Mouse (Mus musculus): ENCODE measurements around the gene Cmtr1. TPM values are rescaled to one million over a fixed set of nuclear protein-coding genes. Genes with fewer than 3 reads are reported as not detected.
"Not testable (repeated sequence)": the region's sequence is repeated elsewhere in the genome, so short reads cannot be mapped to it uniquely, and the experiment has no call there.

Gene Cmtr1
- polyA plus RNA-seq (2015; fragmentation: Nextera tagmentation; extraction: Ambion mirVana) = 132 and 146 TPM in 2 replicates

- under 1% methylated on average over 35 of the region's 41 CpGs for WGBS
- H3K4me3 ChIP-seq (replicated peaks; ENCODE audit: low read length) = peak within 1 kb of the TSS; percentile 95
- H3K4me2 ChIP-seq (ENCODE audit: low read length) = peak within 1 kb of the TSS; percentile 85
- H3K9ac ChIP-seq (replicated peaks; ENCODE audit: low read depth, low read length) = peak within 1 kb of the TSS; percentile 98
- peaks cover 14% of the 10 kb centered on the region for H3K4me1 ChIP-seq (replicated peaks; ENCODE audit: control insufficient read depth, insufficient read depth, low read length)
- H3K36me3 ChIP-seq (ENCODE audit: control insufficient read depth, insufficient read depth) = no peaks in the 10 kb centered on the region
- no peaks in the 10 kb centered on the region for H3K9me3 ChIP-seq (ENCODE audit: control insufficient read depth, low read length)
- peak within 1 kb of the TSS; percentile 87 for H3K27ac ChIP-seq (ENCODE audit: low read length)
- H3K27me3 ChIP-seq (replicated peaks; ENCODE audit: control insufficient read depth, insufficient read depth, low read length) = no peaks in the 10 kb centered on the region
- ATAC-seq = peak; percentile 96
Measured at GRCm38 (mm10) chr17:29660076-29660761, at the start of gene Cmtr1. Gene Cmtr1, plus strand, starts transcription at chr17:29660595.

- H3K9ac ChIP-seq (replicated peaks; ENCODE audit: low read depth, low read length); H3K27ac ChIP-seq (ENCODE audit: low read length); ATAC-seq; H3K4me3 ChIP-seq (replicated peaks; ENCODE audit: low read length); H3K27me3 ChIP-seq (replicated peaks; ENCODE audit: control insufficient read depth, insufficient read depth, low read length); H3K36me3 ChIP-seq (ENCODE audit: control insufficient read depth, insufficient read depth); H3K4me2 ChIP-seq (ENCODE audit: low read length); H3K9me3 ChIP-seq (ENCODE audit: control insufficient read depth, low read length): not testable (repeated sequence)
- 91% methylated on average over 5 of the region's 5 CpGs for WGBS
- H3K4me1 ChIP-seq (replicated peaks; ENCODE audit: control insufficient read depth, insufficient read depth, low read length) = peaks cover 31% of the 10 kb centered on the region
Measured at GRCm38 (mm10) chr17:29613453-29613852, 46.9 kb upstream of the Cmtr1 start.

GRCm38 (mm10) chr17:29614115-29615023 lies 46.0 kb upstream of the Cmtr1 start, which contains the start of the genes Rnf8 and Gm28043:
Gene Rnf8, plus strand, starts transcription at chr17:29614790.
Gene Gm28043, plus strand, starts transcription at chr17:29614876.
- Histone ChIP-seq H3K27me3 (replicated peaks; ENCODE audit: control insufficient read depth, insufficient read depth, low read length) (no peaks in the 10 kb centered on the region), H3K4me3 (replicated peaks; ENCODE audit: low read length) (peak within 1 kb of the TSS; percentile 90), H3K4me2 (ENCODE audit: low read length) (peak within 1 kb of the TSS; percentile 78), H3K27ac (ENCODE audit: low read length) (peak within 1 kb of the TSS; percentile 93), H3K9me3 (ENCODE audit: control insufficient read depth, low read length) (no peaks in the 10 kb centered on the region), H3K9ac (replicated peaks; ENCODE audit: low read depth, low read length) (peak within 1 kb of the TSS; percentile 98), H3K36me3 (ENCODE audit: control insufficient read depth, insufficient read depth) (no peaks in the 10 kb centered on the region), H3K4me1 (replicated peaks; ENCODE audit: control insufficient read depth, insufficient read depth, low read length) (peaks cover 31% of the 10 kb centered on the region)
- ATAC-seq = peak; percentile 97
- 2% methylated on average over 52 of the region's 52 CpGs for WGBS

- ATAC-seq = no peak; the same call in 1 of the 2 replicates
- WGBS = 0% methylated on average over 43 of the region's 43 CpGs
- no peaks in the 10 kb centered on the region for H3K27me3 ChIP-seq (replicated peaks; ENCODE audit: control insufficient read depth, insufficient read depth, low read length)
- H3K27ac ChIP-seq (ENCODE audit: low read length) = peak overlapping the region; percentile 93
- peak overlapping the region; percentile 98 for H3K9ac ChIP-seq (replicated peaks; ENCODE audit: low read depth, low read length)
- no peaks in the 10 kb centered on the region for H3K36me3 ChIP-seq (ENCODE audit: control insufficient read depth, insufficient read depth)
- peak overlapping the region; percentile 78 for H3K4me2 ChIP-seq (ENCODE audit: low read length)
- H3K9me3 ChIP-seq (ENCODE audit: control insufficient read depth, low read length) = no peaks in the 10 kb centered on the region
- H3K4me3 ChIP-seq (replicated peaks; ENCODE audit: low read length) = peak overlapping the region; percentile 90
- H3K4me1 ChIP-seq (replicated peaks; ENCODE audit: control insufficient read depth, insufficient read depth, low read length) = peaks cover 31% of the 10 kb centered on the region
Measured at GRCm38 (mm10) chr17:29615024-29615551, 45.3 kb upstream of the Cmtr1 start.

- peaks cover 31% of the 10 kb centered on the region for H3K4me1 ChIP-seq (replicated peaks; ENCODE audit: control insufficient read depth, insufficient read depth, low read length)
- H3K9me3 ChIP-seq (ENCODE audit: control insufficient read depth, low read length) = no peaks in the 10 kb centered on the region
- H3K27ac ChIP-seq (ENCODE audit: low read length) = peak overlapping the region; percentile 30
- peak overlapping the region; percentile 98 for H3K9ac ChIP-seq (replicated peaks; ENCODE audit: low read depth, low read length)
- no peak for ATAC-seq
- no peaks in the 10 kb centered on the region for H3K27me3 ChIP-seq (replicated peaks; ENCODE audit: control insufficient read depth, insufficient read depth, low read length)
- peak overlapping the region; percentile 90 for H3K4me3 ChIP-seq (replicated peaks; ENCODE audit: low read length)
- H3K36me3 ChIP-seq (ENCODE audit: control insufficient read depth, insufficient read depth) = no peaks in the 10 kb centered on the region
- WGBS = 3% methylated on average over 4 of the region's 4 CpGs
- H3K4me2 ChIP-seq (ENCODE audit: low read length) = peak overlapping the region; percentile 78
Measured at GRCm38 (mm10) chr17:29615616-29616015, 44.8 kb upstream of the Cmtr1 start.

GRCm38 (mm10) chr17:29619231-29619630 lies 41.2 kb upstream of the Cmtr1 start:
- WGBS = 93% methylated on average over 3 of the region's 3 CpGs
- peaks cover 22% of the 10 kb centered on the region for H3K36me3 ChIP-seq (ENCODE audit: control insufficient read depth, insufficient read depth)
- no peak for ATAC-seq
- H3K4me1 ChIP-seq (replicated peaks; ENCODE audit: control insufficient read depth, insufficient read depth, low read length) = peaks cover 28% of the 10 kb centered on the region
- no peaks in the 10 kb centered on the region for H3K27me3 ChIP-seq (replicated peaks; ENCODE audit: control insufficient read depth, insufficient read depth, low read length)
- H3K9ac ChIP-seq (replicated peaks; ENCODE audit: low read depth, low read length) = no peak overlapping the region
- no peaks in the 10 kb centered on the region for H3K9me3 ChIP-seq (ENCODE audit: control insufficient read depth, low read length)
- no peak overlapping the region for H3K4me2 ChIP-seq (ENCODE audit: low read length)
- no peak overlapping the region for H3K4me3 ChIP-seq (replicated peaks; ENCODE audit: low read length)
- H3K27ac ChIP-seq (ENCODE audit: low read length) = no peak overlapping the region

- Histone ChIP-seq H3K27ac (ENCODE audit: low read length) (no peak overlapping the region), H3K9me3 (ENCODE audit: control insufficient read depth, low read length) (no peaks in the 10 kb centered on the region), H3K4me2 (ENCODE audit: low read length) (no peak overlapping the region), H3K4me1 (replicated peaks; ENCODE audit: control insufficient read depth, insufficient read depth, low read length) (no peaks in the 10 kb centered on the region), H3K4me3 (replicated peaks; ENCODE audit: low read length) (no peak overlapping the region), H3K9ac (replicated peaks; ENCODE audit: low read depth, low read length) (no peak overlapping the region), H3K27me3 (replicated peaks; ENCODE audit: control insufficient read depth, insufficient read depth, low read length) (no peaks in the 10 kb centered on the region), H3K36me3 (ENCODE audit: control insufficient read depth, insufficient read depth) (peaks cover 28% of the 10 kb centered on the region)
- 95% methylated on average over 8 of the region's 8 CpGs for WGBS
- no peak for ATAC-seq
Measured at GRCm38 (mm10) chr17:29623488-29623887, 36.9 kb upstream of the Cmtr1 start.

- 88% methylated on average over 9 of the region's 9 CpGs for WGBS
- H3K4me3 ChIP-seq (replicated peaks; ENCODE audit: low read length) = no peak overlapping the region
- no peaks in the 10 kb centered on the region for H3K4me1 ChIP-seq (replicated peaks; ENCODE audit: control insufficient read depth, insufficient read depth, low read length)
- H3K9me3 ChIP-seq (ENCODE audit: control insufficient read depth, low read length) = no peaks in the 10 kb centered on the region
- peaks cover 25% of the 10 kb centered on the region for H3K36me3 ChIP-seq (ENCODE audit: control insufficient read depth, insufficient read depth)
- H3K27ac ChIP-seq (ENCODE audit: low read length) = no peak overlapping the region
- H3K27me3 ChIP-seq (replicated peaks; ENCODE audit: control insufficient read depth, insufficient read depth, low read length) = no peaks in the 10 kb centered on the region
- no peak overlapping the region for H3K9ac ChIP-seq (replicated peaks; ENCODE audit: low read depth, low read length)
- no peak overlapping the region for H3K4me2 ChIP-seq (ENCODE audit: low read length)
- ATAC-seq = no peak
Measured at GRCm38 (mm10) chr17:29627285-29627684, 33.1 kb upstream of the Cmtr1 start.

GRCm38 (mm10) chr17:29628946-29629345 lies 31.4 kb upstream of the Cmtr1 start:
- no peak overlapping the region for H3K27ac ChIP-seq (ENCODE audit: low read length)
- H3K4me1 ChIP-seq (replicated peaks; ENCODE audit: control insufficient read depth, insufficient read depth, low read length) = no peaks in the 10 kb centered on the region
- H3K9ac ChIP-seq (replicated peaks; ENCODE audit: low read depth, low read length) = no peak overlapping the region
- no peak overlapping the region for H3K4me3 ChIP-seq (replicated peaks; ENCODE audit: low read length)
- no peak overlapping the region for H3K4me2 ChIP-seq (ENCODE audit: low read length)
- no peaks in the 10 kb centered on the region for H3K9me3 ChIP-seq (ENCODE audit: control insufficient read depth, low read length)
- no peaks in the 10 kb centered on the region for H3K27me3 ChIP-seq (replicated peaks; ENCODE audit: control insufficient read depth, insufficient read depth, low read length)
- H3K36me3 ChIP-seq (ENCODE audit: control insufficient read depth, insufficient read depth) = peaks cover 13% of the 10 kb centered on the region
- no peak for ATAC-seq
- 84% methylated on average over 5 of the region's 5 CpGs for WGBS
